ENCODE assay signal across 9 mouse cellular contexts in genomic region chr3:51888295-51888661, GRCm38 (mm10).
DNase-seq lines count a peak whose midpoint lies in the region; ATAC-seq and TF ChIP-seq lines count a peak whose summit lies in the region.
"Had no signal": no experiment of that assay in that cellular context is flagged by ENCODE, and none has a peak within 500 bp of the region (broad histone marks: within the 10 kb centered on the region; RNA-seq: fewer than 3 reads in every experiment).

No protein-coding gene starts in this region.

- intact Hi-C loops in gastrocnemius, adult 2 months (cut with DNase I), result loop anchor here (5.0 kb wide), 1 partner anchor 309 kb away; no protein-coding TSS in a partner anchor

- no peaks in the 10 kb centered on the region for H3K36me3 ChIP-seq in hindbrain, embryonic 15.5 days
- H3K36me3 ChIP-seq in midbrain, embryonic 11.5 days (ENCODE audit: control insufficient read depth, insufficient read depth, low read length), result no peaks in the 10 kb centered on the region

- no peak for TF ChIP-seq CTCF in gastrocnemius, adult 2 months (IDR thresholded peaks at IDR 0.05)
- no peak for TF ChIP-seq CTCF in layer of hippocampus, adult 2 months (conservative IDR thresholded peaks at IDR 0.05)

- peak overlapping the region; percentile 51; the same call in 1 of the 2 replicates for H3K4me3 ChIP-seq in gastrocnemius, adult 2 months
- no peak overlapping the region for H3K4me3 ChIP-seq in hindbrain, embryonic 15.5 days
- no peak overlapping the region for H3K4me3 ChIP-seq in midbrain, embryonic 11.5 days (ENCODE audit: low read depth, low read length)
- H3K4me3 ChIP-seq in layer of hippocampus, adult 2 months, result no peak overlapping the region

- peak; percentile 25; the same call in 1 of the 2 replicates for ATAC-seq in hindbrain, embryonic 15.5 days (ENCODE audit: low FRiP score, low read depth)
- ATAC-seq in midbrain, embryonic 11.5 days (ENCODE audit: low FRiP score), result peak; percentile 33

- H3K4me1 ChIP-seq in hindbrain, embryonic 15.5 days (replicated peaks), result peaks cover 32% of the 10 kb centered on the region
- peaks cover 32% of the 10 kb centered on the region for H3K4me1 ChIP-seq in midbrain, embryonic 11.5 days (ENCODE audit: control insufficient read depth, insufficient read depth, low read length)

- H3K27me3 ChIP-seq in hindbrain, embryonic 15.5 days, result no peaks in the 10 kb centered on the region
- no peaks in the 10 kb centered on the region for H3K27me3 ChIP-seq in midbrain, embryonic 11.5 days (ENCODE audit: control insufficient read depth, insufficient read depth, low read length)
- H3K27me3 ChIP-seq: CH12.LX had no signal

- H3K9ac ChIP-seq in hindbrain, embryonic 15.5 days, result peak overlapping the region; percentile 1; the same call in 1 of the 2 replicates
- peak overlapping the region; percentile 21; the same call in 1 of the 2 replicates for H3K9ac ChIP-seq in midbrain, embryonic 11.5 days (ENCODE audit: low read length)

- H3K4me2 ChIP-seq in hindbrain, embryonic 15.5 days, result peak overlapping the region; percentile 45
- H3K4me2 ChIP-seq in midbrain, embryonic 11.5 days, result peak overlapping the region; percentile 34

- whole genome bisulfite sequencing in hindbrain, embryonic 15.5 days, result 6% methylated on average over 7 of the region's 8 CpGs
- 5% methylated on average over 7 of the region's 8 CpGs for WGBS in midbrain, embryonic 11.5 days

- no peak for DNase-seq in gastrocnemius, adult 2 months
- DNase-seq in gastrocnemius, adult 8-10 months (ENCODE audit: low spot score in 2 of 2), result no peak
- peak; percentile 60 for DNase-seq in embryo, embryonic 10.5 days (ENCODE audit: low spot score)
- DNase-seq in midbrain, embryonic 11.5 days (ENCODE audit: low spot score, missing footprints), result no peak
- DNase-seq in urinary bladder, postnatal 25 days (ENCODE audit: low spot score), result no peak
- DNase-seq in thymus, postnatal 25 days, result no peak
- DNase-seq in layer of hippocampus, adult 2 months (ENCODE audit: low spot score in 2 of 2), result no peak

- no peaks in the 10 kb centered on the region for H3K9me3 ChIP-seq in hindbrain, embryonic 15.5 days
- no peaks in the 10 kb centered on the region for H3K9me3 ChIP-seq in midbrain, embryonic 11.5 days (ENCODE audit: control insufficient read depth, low read length)

- H3K27ac ChIP-seq in gastrocnemius, adult 2 months, result no peak overlapping the region
- H3K27ac ChIP-seq in hindbrain, embryonic 15.5 days (replicated peaks), result peak overlapping the region; percentile 86
- peak overlapping the region; percentile 55 for H3K27ac ChIP-seq in midbrain, embryonic 11.5 days (ENCODE audit: low read depth, low read length)
- H3K27ac ChIP-seq in layer of hippocampus, adult 2 months, result no peak overlapping the region

Comparison
In these comparisons a context has a peak if more than half of its experiments do, and no peak if none do; other contexts are left out.
1. H3K27ac ChIP-seq: peak in hindbrain, embryonic 15.5 days (single experiment) and midbrain, embryonic 11.5 days (single experiment); none in gastrocnemius, adult 2 months (single experiment) and layer of hippocampus, adult 2 months (single experiment).